Mouse (Mus musculus) c-Kit-positive CD71-negative TER-119-negative erythroid progenitor cells, embryonic 14.5 days (primary cell): ENCODE data around the gene Cdk6.
"Not testable (repeated sequence)": the region's sequence is repeated elsewhere in the genome, so short reads cannot be mapped to it uniquely, and the experiment has no call there.

ENCODE experiments used
- DNase-seq: peaks from one replicate; pipeline ENCODE4 v3.0.0-alpha.2; 2013; ENCODE audit warnings: low read depth

Gene Cdk6

GRCm38 (mm10) chr5:3345540-3345939, 4.3 kb downstream of the Cdk6 start:
- DNase-seq = not testable (repeated sequence)

DNA sequence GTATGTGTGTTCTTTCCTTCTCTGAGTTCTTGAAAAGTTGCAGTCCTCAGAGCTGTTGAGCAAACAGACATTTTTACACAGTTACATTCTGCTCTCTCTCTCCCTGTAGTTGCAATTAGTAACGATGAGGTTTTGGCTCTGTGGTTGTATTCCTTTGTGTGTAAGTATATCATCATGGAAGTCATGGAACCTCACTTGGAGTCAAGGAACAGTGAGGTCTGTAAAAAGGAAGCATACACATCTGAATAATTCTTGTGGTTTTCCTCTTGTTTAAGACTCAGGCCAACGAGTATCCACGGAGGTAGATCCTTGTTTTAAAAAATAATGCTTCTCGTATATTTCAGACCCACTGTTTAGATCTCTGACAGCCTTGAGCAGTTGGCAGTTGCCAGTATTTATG, 8.1 kb downstream of the Cdk6 start:
- DNase-seq = not testable (repeated sequence)

DNA sequence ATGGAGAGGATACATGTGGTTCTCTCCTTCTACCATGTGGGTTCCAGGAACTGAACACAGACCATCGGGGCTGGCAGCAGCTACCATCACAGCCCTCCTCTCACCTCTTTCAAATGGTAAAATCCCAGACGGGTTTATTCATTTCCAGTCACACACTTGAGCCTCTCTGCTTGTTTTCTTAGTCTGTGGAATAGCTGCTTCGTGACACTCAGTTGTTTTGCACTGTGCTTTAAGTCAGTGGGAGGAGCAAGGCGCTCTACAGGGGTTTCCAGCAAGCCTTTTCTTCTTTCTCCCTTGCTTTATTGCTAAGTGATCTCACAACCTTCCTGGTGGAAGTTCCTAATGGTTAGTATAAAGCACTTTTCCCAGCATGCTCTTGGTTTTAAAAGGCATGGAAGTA, 10.6 kb downstream of the Cdk6 start:
- not testable (repeated sequence) for DNase-seq

DNA sequence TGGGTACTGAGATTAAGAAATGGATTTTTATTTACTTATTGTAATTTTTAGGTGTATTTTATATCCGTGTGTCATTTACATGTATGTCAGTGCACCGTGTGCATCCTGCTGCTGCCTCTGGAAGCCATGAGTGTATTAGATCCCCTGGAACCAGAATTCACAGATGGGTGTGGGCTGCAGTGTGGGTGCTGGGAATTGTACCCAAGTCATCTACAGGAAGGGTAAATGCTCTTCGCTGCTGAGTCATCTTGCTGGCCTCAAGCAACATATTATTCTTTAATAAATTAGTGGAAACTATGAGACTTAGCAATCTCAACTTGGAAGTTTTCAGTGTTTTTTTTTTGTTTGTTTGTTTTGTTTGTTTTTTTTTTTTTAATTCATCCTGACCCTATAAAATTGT, 11.0 kb downstream of the Cdk6 start:
- no peak for DNase-seq

GRCm38 (mm10) chr5:3352827-3353226, 11.5 kb downstream of the Cdk6 start:
- no peak for DNase-seq

GRCm38 (mm10) chr5:3354307-3354706, 13.0 kb downstream of the Cdk6 start:
- no peak for DNase-seq

DNA sequence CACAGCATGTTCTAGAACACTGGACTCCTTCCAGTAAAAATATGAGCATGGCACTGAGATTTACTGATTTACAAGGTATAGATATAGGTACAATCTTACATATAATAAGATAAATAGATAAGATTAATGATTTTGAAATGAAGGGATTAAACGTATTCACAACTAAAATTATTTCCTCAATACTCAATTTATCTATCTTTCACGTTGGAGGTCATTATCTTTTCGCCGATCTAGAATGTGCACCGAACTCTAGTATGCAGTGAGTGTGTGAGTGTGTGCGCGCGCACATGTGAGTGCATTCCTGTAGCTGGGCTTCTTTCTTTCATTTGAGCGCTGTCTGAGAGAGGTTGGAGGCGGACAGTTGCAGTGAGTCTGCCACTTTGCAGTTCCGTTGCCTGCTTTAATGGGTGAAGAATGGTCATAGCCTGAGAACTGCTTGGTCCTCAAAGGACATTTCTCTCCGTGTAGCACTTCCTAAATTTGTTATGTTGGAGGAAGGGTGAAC, 13.8 kb downstream of the Cdk6 start:
- no peak for DNase-seq

DNA sequence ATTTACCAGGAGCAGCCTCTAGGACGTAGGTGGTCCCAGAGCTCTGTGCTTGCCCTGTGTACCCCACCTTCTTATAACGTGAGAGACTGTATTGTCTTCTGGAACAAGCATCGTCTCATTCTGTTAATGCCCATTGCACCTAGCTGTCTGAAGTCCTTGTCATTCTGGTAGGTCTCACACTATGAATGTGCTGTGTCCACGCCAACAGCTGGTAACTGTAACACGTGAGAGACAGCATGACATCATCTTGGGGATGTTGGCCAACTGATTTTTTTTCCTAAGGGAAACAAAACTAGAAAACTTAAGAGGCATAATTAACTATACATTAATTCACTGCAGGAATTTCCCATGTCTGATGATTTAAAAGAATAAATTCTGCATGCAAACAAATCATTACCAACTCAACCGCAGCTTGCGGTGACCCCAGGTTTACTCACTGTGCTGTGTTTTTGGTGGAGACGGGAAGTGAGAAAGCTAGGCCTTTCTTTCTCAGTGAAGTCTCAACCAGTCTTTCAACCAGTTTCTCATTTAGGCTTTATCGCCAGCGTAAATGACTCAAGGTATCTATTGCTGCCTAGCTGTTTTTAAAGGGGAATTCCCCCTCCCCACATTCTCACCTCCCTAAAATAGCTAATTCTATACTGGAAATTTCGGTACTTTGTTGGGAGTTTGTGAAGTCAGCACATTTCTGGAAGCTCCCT, 14.4 kb downstream of the Cdk6 start:
- no peak for DNase-seq

GRCm38 (mm10) chr5:3356261-3356778, 15.0 kb downstream of the Cdk6 start:
- DNase-seq = no peak

- DNase-seq = no peak
These were observed 16.2 kb downstream of the Cdk6 start for GRCm38 (mm10) chr5:3357496-3357895.

- DNase-seq = no peak
These were observed 17.6 kb downstream of the Cdk6 start for GRCm38 (mm10) chr5:3358687-3359520.

- DNase-seq = no peak
These were observed 18.6 kb downstream of the Cdk6 start for GRCm38 (mm10) chr5:3359914-3360313.

DNA sequence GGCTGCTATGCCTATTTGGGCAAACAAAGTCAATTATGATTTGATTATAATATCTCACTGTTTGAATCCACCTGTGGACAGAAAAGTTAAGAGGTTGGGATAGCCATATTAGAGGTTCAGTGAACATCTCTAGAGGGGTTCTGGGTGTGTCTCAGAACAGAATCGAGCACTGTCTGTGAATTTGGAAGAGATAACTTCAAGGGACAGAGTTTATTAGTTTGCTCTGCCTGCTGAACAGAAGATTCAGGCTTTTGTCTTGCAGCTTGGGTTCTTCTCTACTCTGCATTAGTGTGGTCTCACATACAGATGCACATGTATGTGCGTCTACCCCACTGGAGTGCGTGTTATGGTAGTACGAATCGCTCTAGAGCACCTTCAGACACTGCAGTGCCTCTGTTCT, 20.0 kb downstream of the Cdk6 start:
- no peak for DNase-seq

GRCm38 (mm10) chr5:3362111-3362510, 20.8 kb downstream of the Cdk6 start:
- DNase-seq = no peak

DNA sequence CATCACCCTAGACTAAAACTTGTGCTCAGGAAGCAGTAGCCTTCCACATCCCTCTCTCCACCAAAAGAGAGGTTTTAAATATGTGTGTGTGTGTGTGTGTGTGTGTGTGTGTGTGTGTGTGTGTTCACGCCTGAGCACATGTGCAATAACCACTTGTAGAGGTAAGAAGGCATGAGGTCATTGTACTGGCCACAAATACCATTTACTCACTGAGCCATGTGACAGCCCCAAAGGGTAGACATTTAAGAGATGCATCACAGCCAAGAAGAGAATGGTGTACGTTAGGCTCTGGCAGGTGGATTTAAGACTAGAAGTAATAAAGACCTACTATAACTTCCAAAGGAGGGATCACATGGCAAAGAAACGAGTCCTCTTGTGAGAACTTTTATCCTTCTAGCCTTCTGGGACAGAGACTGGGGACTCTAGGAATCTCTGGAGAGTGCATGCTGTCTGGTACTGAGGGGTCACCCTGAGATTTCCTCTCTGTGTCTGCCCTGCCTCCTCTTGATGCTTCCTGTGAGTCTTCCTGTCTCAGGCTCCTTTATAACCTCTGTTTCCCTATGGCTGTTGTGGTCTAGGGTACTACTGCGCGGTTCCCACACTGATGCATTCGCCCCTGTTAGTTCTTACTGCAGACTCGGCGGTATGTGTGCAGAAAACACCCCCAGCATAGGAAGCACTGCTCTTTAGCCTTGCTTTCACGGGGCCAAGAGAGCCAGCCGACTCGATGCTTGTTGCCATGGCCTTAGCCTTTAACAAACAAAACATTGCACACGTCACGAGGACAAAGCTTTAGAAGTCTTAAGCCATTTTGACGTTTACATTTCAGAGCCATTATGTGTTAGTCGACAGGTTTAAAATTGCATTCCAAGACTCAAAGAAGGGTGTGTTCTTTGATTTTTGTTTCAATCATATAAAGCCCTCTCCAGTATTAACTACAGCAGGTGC, 22.0 kb downstream of the Cdk6 start:
- no peak for DNase-seq

GRCm38 (mm10) chr5:3367045-3367444, 25.8 kb downstream of the Cdk6 start:
- no peak for DNase-seq

DNA sequence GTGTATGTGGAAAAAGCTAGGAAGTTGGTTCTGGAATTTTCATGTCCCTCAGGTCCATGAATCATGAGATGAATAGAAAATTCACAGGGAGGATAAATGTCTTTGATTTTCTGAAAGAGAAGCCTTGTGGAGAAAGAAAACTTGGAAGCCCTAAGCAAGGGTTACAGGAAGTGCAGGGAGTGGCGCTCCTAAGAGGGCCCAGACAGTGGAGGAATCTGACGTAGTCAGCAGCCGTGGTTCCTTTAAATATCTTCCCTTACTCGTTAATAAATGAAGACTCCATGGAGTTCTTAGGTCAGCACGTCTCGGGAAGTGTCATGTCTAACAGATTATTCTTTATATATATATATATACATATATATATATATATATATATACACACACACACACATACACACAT, 28.0 kb downstream of the Cdk6 start:
- DNase-seq = no peak

DNA sequence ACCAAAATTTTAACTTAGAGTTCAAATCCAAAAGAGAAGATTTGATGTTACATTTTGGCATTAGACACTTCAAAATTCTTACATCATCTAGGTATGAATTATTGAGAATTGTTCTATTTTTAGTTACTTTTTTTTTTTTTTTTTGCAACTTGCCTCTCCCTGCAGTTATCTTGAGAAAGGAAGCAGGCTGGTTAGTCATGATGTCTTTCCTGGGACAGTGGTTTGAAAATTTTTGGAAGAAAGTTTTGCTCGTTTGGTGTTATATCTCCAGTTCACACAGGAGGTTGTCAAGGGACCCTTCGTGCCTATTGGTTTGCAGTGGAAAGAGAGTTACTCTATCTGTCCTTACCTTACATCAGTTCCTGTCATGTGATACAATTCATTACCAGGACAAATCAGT, 29.9 kb downstream of the Cdk6 start:
- no peak for DNase-seq

DNA sequence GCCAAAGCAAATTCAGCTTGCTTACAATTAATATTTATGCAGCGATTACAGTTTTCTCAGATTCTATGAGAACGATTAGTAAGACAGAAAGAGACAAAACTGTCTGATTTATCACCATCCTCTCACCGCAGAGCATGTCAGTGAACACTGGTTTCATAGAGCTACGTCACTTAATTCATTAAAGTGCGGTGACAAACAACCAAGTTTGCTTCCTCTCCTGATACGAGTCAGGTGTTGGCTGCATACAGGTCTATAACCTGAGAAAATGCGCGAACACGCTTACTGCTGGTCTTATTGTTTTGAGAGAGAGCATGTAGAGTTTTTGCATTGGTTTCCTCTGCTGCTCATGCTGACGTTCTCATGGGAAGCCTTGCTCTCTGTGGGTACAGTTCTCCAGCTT, 31.9 kb downstream of the Cdk6 start:
- DNase-seq = no peak

- no peak for DNase-seq
These were observed 33.5 kb downstream of the Cdk6 start for GRCm38 (mm10) chr5:3374763-3375162.

DNA sequence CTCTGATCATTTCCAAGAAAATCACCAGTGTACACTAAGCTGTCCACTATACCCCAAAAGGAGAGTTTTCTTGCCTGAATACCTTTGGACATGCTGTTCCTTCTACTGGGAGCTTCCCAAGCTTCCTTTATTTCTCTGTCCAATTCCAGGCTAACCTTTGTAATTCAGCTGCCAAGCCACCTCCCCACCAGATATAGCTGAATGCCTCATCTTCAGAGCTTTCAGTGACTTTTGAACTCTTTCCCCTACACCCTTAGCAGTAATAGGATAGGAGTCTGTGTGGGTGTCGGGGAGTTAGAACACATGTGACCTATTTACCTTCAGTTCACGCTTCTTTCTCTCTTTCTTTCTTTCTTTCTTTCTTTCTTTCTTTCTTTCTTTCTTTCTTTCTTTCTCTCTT, 34.9 kb downstream of the Cdk6 start:
- no peak for DNase-seq

DNA sequence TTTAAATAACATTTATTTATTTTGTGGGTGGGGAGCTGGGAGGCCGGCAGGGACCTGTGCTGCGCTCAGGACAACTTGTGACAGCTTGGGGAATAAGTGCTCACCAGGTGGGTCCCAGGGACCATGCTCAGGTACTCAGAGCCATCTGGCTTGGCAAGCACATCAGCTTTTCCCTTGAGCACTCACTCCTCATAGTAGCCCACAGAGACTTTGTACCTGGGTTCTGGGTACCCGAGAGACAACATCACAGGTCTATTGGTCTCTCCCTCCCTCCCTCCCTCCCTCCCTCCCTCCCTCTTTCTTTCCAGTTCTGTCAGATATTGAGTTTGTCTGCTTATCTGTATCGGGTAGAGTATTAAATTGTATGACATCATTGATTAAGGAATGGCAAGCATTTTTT, 38.0 kb downstream of the Cdk6 start:
- DNase-seq = no peak
